Mouse (Mus musculus): Measurements from ENCODE around the gene Gm572.

Gene Gm572

GRCm38 (mm10) chr4:148715396-148715795 is 72.3 kb downstream of the Gm572 start:
- no peak for DNase-seq (ENCODE audit: low spot score)
